Mouse (Mus musculus): ENCODE results near the gene Gtf2e1.

DNA sequence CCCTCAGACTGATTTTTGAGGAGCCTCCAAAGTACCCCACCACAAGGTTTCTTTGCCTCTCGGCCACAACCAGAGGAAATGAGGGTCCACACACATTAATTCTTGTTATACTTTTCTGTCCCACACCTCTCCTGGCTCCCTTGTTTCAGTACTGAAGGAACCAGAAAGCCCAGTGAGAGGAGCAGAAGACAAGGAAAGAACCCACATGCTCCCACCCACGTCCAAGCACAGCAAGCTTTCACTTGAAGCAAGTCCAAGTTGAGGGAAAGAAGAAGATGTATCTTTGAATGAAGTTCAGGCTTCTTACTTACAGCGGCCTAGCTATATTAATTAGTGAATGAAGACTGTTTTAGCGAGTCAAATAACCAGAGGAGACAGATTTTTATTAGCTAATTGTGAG lies 76.7 kb downstream of the Gtf2e1 start:
- TF ChIP-seq MAFK (IDR thresholded peaks at IDR 0.05; ENCODE audit: insufficient read depth, low read depth, low read length) (no peak), ZNF384 (IDR thresholded peaks at IDR 0.05; ENCODE audit: low read depth, low read length) (no peak)

Measured in ES-E14 (cell line).